Mouse (Mus musculus) liver, adult (tissue): ENCODE measurements around the gene Fas.
A peak's percentile ranks its signal among the peaks of the same experiment; 100 is the strongest.

ENCODE experiments used
- GATA4 ChIP-seq: IDR thresholded peaks from 2 replicates; pipeline ENCODE4 v1.6.1; 2014; ENCODE audit warnings: mild to moderate bottlenecking, low read length; ENCODE audit not compliant: insufficient replicate concordance

Gene Fas

DNA sequence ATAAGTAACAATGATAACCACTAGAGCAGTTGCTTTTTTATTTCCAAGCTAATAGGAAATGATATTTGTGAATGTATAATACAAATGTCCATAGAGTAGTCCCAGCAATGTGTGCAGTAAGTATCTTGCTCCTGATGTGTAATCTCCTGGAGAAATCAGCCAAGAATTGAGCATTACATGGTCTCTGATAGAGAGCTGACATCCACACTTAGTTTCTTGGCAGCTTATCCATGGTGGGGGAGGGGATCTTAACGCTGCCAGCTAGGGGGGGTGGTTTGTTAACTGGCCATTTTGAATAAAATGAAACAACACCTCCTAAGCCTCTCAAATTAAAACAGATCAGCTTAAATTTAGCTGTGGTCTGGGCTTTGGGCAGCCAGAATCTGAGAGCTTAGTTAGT lies 21.5 kb upstream of the Fas start:
- no peak for TF ChIP-seq GATA4

DNA sequence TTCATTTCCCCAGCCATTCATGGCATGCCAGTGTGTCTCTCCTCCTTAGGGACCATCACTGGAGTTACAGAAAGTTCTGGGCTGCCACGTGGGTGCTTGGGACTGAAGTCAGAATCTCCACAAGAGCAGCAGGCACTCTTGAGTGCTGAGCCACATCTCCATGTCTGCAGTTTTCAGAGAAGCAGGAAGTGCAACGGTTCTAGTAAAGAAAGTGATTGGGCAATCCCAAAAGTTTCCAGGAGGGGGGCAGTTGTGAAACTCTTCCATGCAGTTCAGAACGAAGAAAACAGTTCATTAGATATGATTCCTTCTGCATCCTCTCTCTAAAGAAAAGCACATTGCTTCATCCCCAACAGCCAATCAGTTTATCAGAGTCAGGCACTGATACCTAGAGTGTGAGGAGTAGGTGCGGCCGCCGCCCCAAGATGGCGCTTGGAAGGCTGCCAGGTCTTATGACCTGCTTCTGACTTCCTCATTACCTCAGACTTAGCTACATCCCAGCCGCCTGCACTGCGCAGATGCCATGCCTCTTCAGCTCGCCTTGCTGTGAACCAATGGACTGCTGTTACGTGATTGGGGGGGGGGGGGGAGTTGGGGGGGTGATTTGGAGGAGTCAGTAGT lies 20.2 kb upstream of the Fas start:
- TF ChIP-seq GATA4 = no peak

DNA sequence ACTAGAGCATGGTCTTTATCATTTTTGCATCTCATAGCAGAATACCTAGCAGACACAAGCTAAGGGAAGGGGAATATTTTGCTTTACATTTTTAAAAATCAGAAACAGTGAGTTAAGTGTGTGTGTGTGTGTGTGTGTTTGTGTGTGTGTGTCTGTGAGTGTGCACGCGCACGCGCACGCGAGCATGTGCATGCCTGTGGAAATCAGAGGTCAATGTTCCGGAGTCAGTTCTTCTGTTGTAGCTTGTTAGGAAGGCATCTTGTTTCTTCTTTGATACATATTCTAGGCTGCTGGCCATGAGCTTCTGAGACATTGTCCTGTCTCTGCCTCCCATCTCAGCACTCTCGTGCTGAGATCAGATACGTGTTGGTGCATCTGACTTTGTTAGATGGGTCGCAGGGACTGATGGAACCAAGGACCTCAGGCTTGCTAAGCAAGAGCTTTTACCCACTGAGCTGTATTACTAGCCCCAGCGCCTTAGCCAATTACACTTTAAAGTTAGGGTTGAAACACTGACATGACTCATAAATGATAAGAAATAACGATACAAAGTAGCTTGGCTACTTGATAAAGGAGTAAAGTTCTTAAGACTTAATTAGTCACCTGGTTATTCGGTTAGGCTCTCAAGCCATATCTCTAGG lies 19.5 kb upstream of the Fas start:
- no peak for TF ChIP-seq GATA4

DNA sequence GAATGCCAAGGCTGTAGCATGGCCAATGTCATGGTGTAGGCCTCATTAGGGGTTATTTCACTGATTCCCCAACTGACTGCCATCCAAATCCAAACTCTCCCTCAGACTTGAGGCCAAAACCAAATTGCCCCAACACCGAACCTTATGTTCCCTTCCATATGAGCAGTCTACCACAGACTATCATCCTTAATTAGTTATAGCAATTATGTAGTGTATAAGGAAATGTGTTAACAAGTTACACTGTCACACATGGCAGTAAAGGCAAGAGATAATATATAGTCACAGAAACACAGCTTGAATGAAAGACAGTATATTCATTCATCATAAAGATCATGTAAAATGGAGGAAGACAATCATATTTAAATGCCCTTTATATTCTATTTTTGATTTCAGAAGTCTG lies 17.4 kb upstream of the Fas start:
- TF ChIP-seq GATA4 = no peak

DNA sequence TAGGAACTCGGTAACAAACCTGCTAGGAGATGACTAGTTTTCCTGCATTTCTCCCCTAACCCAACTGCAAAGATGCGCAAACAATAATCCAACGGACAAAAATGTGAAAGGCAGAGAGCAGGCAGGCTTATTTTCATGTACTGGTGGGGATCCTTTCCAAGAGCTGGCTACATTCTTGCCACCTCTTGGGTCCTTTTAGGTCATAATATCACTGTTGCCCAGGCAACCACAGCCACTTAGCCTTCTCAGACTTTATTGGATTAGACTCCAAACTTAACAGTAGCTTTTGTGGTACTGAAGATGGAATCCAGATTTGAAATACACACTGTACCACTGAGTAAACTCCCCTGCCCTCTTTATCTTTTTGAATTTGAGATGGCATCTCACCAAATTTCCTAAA lies 12.4 kb upstream of the Fas start:
- no peak for TF ChIP-seq GATA4

DNA sequence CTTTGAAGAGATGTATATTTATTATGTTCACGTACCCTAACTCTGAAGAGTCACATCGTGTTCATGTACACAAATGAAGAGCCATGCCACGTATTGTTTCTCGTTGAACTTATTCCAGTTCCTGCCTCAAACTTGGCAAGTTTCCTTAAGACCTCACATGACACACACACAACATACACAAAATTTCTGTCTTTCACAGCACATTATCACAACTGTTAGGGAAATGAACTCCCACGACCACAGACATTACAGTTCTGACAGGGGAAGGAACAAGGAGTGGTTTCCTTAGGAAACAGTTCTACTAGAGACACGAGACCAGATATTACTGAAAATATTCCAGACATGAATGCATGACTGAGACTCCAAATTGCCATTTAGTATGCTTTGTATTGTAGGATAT lies 6.9 kb upstream of the Fas start:
- TF ChIP-seq GATA4 = no peak

DNA sequence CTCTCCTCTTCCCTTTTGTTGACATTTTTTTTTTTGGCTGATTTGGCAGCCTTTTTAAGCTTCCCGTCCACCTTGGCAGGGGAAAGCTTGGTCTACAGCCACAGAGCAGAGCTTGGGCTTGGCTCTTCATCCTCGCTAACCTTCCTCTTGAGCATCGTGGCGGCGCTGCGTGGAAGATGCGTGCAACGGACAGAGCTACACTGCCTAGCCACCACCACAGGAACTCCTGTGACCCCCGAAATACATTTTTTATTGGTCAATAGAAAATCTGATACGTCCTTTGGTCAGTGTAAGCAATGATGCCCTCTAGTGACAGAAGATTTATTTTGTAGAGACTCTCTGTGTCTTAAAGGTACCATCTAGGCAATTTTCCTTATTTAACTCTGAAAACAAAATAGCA lies 6.1 kb upstream of the Fas start:
- no peak for TF ChIP-seq GATA4

DNA sequence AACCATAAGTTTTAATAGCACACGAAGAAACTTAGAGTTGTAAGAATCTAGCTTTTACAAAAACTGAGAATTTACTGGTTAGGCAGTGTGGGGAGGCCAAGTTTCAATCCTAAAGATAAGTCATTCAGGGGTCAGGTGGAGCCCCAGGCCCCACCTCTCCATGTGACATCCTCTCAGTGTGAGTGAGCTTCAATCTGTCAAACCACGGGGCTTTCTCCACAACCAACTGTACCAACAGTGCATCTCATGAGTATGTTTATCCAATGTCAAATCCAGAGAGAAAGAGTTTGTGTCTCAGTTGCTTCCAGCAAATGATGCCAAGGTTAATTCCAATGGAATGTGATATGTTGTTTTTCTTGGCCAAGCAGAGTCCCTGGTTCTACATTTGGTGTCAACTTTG lies 5.6 kb upstream of the Fas start:
- no peak for TF ChIP-seq GATA4

DNA sequence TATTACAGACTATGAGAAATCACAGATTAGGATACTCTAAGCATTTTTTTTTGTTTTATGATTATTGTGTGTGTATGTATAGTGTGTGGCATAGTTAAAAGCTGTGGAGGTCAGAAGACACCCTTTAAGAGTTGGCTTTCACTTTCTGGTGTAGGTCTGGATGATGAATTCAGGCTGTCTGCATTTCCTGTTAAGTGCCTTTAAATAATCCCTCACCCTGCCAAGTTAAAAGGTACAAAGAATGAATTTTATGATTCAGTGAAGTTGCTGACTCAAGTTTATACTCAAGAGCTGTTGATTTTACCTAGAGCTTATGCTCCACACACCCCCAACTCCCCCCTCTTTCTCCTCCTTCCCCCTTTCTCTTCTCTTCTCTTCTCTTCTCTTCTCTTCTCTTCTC lies 3.2 kb upstream of the Fas start:
- no peak for TF ChIP-seq GATA4

DNA sequence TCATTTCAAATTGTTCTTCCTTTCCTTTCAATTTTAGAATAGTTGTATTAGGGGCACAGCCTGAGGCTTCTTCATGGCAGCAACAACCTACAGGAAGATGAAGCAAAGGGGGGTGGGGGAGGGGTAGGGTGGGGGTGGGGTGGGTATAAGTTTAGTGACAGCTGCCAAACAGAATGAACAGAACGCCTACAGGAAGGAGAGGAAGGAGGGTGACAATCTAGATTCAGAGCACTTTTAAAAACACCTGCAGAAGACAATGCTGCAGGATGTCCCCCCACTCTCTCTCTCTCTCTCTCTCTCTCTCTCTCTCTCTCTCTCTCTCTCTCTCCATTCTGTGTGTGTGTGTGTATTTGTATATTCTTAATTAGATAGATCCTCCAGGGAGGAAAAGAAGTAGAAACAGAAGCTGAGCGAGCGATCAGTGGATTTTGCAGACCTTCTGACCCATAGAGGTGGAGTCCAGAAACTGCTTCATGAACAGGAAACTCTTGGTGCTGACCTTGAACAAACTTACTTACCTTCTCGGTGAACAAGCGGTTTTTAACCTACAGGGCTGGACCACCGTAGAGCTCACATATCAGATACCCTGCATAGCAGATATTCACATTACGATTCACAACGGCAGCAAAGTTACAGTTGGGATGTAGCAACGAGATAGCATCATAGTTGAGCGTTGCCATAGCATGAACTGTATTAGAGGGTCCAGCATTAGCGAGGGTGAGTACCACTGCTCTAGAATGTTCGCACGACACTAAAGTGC lies 2.6 kb upstream of the Fas start:
- TF ChIP-seq GATA4 = no peak

DNA sequence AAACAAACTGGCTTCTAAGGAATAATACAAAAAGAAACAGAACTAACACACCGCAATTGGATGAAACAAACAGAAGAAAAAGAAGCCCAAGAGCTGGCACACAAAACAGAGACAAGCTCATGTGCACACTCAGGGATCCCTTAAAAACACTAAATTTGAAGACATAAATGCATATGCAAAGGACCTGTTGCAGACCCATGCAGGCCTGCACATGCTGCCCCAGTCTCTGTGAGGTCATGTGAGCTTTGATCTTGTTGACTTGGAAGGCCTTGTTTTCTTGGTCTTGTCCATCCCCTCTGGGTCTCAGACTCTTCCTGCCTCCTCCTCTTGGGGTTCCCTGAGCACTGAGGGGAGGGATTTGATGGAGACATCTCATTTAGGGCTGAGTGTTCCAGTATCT lies 1.8 kb upstream of the Fas start:
- no peak for TF ChIP-seq GATA4

DNA sequence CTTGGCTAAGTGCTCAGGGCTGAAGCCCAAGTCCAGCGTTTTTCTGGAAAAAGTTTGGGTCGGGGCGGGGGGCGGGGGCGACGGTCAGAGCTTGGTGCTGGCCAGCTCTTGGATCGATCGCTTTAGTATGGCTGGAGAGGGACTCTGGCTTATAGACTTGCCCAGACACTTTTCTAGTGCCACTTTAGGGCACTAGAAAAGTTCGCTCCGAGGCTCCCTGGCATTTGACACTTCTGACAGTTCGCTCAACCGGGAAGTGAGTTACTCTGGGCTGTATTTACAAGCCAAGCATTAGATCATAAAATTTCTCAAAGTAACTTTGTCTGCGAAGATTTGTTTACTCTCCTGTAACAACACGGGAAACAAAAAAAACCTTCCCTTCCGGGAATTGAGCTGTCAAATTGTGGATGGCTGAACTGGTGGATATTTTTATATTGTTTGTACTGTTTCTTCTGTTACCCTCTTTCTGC lies 441 bp downstream of the Fas start:
- TF ChIP-seq GATA4 = no peak

DNA sequence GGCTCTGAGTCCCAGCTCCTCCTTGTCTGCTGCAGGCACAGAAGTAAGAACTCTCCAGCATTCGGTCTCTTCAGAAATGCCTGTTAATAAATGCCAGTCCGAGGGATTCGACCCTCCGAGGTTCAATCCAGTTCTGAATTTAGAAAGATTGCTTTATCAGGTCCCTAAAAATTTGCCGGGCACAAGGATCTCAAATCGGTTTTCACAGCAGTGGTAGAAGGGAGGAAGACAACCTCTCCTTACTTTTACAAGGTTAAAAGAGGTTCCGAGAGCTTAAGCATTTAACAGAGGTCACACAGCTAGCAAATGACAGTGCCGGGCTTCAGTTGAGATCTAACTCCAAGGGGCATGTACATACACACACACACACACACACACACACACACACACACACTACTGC lies 913 bp downstream of the Fas start:
- no peak for TF ChIP-seq GATA4

DNA sequence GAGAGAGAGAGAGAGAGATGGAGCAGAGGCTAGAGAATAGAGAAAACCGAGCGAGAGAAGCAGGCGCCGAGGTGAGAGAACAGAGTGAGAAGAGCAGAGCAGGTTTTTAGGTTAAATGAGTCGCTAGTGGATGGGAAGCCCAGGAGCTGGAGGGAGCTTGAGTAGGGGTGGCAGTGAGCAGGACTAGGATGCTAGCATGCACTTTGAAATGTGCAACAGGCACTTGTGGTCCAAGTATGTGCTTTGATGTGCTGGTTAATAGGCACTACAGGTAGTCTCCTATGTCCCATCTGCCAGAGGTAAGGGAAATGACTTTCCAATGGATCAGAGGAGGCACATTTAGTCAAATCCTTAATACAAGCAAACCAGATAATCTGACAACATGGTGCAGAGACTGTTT lies 1.5 kb downstream of the Fas start:
- no peak for TF ChIP-seq GATA4

DNA sequence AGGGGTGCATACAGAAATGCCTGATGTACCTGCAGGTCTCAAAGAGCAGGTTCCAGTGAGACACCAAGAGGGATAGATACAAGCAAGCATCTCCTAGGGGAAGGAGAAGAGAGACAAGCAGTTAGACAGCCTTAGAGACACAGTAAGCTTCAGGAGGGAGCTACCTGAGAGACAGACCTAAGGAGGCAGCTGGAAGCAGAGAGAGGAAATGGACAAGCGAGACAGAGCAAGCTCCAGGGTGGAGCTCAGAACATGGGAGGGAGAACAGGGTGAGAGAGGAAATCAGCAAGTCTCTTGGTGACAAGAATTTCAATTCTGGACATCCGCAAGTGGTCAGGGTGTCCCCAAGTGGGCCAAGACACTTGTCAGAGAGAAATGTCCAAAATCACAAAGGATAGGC lies 2.2 kb downstream of the Fas start:
- TF ChIP-seq GATA4 = no peak

DNA sequence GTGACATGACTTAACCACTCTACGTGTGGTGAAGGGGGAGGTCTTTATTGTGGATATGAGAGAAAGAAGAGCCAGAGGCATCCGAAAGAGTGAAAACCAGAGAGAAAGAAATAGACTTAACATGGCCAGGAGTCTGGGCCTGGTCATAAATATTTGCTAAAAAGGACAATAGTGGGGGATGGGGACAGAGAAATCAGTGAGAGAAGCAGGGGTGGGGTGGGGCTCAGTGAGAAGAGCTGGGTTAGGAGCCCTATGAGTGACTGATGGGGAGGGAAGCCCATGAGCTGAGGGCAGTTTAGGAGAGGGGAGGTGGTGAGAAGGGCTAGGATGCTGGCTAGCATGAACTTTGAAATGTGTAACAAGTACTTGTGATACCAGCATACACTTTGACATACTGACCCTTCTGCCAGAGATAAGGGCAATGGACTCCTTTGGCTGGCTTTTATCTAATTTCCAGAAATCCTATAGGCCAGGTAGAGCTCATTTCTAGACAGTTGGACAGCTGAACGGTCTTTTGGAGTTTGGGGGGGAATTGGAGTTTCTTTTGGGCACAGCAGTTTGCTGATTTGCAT lies 3.0 kb downstream of the Fas start:
- TF ChIP-seq GATA4 = peak; percentile 62; the same call in 1 of the 2 replicates

DNA sequence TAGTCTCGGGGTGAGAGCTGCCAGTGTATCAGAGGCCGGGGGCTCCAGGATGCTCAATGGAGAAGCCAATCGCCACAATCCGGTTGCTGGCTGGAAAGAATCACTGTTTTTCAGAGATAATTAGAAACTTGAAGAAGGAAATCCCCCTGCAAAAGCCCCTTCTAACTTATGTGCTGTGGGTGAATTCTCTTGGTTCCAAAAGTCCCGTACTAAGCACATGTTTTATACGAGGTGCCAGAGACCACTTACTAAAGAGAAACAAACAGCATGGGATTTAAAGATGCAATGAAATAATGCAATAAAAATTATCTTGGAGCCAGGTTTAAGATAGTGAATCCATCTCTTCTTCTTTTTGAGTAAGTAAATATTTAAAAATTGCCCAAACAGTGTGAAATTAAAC lies 5.0 kb downstream of the Fas start:
- TF ChIP-seq GATA4 = no peak

DNA sequence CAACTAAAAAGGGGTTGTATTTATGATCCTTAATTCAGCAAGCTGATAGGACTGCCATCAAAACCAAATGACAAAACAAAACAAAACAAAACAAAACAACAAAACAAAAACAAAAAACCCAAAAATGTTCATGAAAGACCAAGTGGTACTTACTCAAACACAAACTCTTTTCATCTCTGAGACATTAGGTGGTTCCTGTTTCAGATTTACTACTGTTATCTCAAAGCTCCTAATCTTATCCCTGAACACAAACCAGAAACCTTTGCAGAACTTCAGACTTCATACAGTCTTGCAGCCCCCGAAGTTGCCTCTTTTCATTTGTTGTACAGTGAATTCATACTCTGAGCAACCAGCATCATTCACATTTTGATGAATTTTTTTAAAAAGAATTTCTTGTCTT lies 8.1 kb downstream of the Fas start:
- no peak for TF ChIP-seq GATA4
